Mouse (Mus musculus) left cerebral cortex, postnatal 10 days (tissue): ENCODE data around the gene Fam189b. TPM values are rescaled to one million over a fixed set of nuclear protein-coding genes. Genes with fewer than 3 reads are reported as not detected.
"Not testable (repeated sequence)": the region's sequence is repeated elsewhere in the genome, so short reads cannot be mapped to it uniquely, and the experiment has no call there.

Experiments
- DNase-seq, 2 experiments: peaks; one replicate each; pipeline ENCODE4 v3.0.0; 2021 to 2022; ENCODE audit warnings: low spot score in 2 of 2, mixed read lengths in 1 of 2; ENCODE audit errors: extremely low spot score in 1 of 2
- intact Hi-C: fragments of 180-260 bp; cut with DNase I; formaldehyde crosslinking; loops from one replicate; pipeline ENCODE4 v1.15.1; 2025
- total RNA-seq, 2 experiments: library from RNA; stranded (reverse); gene quantifications; 2 replicates each; pipeline ENCODE4 v1.2.3; 2021

Gene Fam189b
- total RNA-seq, 2 experiments from 2014 or later, result 59.6 to 66.2 TPM

DNA sequence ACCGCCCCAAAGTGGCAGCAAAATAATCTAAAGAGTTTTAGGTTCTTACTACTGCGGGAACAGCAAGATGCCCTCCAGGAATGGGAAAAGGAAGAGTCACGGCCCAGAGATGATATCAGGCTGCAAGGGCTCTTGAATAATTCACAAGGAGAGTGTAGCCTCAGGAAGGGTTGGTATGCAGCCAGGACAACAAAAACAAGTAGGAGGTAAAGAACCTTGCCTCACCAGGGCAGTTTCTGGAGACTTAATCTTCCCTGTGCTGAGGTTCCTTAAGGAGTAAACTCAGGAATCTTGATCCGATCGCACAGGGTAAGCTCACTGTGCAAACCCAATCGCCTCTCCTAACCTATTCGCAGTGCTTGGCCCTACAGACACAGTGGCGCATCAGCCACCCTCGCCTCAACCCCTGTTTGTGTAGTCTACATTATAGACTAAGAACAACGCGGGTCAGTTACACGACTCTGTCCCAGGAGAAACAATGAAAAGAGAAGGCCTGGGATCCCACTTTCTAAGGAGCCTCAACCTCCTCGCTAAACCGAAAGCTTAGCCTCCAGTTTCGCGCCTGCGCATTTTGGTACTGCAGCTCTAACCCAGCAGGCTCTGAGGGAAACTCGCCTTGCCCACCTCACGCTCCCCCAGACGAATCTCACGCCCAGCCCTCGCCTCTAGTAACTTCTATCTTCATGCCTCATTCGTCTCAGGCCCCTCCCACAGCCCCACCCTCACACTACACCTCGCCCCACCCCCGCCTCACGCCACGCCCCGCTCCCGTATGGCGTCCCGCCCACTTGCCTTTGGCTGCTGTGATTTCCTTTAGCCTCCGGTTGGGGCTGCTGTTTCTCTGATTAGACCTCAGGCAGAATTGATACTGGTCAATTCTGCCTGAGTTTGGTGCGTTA lies 13.3 kb downstream of the Fam189b start:
- intact Hi-C loops, result no loop called here

DNA sequence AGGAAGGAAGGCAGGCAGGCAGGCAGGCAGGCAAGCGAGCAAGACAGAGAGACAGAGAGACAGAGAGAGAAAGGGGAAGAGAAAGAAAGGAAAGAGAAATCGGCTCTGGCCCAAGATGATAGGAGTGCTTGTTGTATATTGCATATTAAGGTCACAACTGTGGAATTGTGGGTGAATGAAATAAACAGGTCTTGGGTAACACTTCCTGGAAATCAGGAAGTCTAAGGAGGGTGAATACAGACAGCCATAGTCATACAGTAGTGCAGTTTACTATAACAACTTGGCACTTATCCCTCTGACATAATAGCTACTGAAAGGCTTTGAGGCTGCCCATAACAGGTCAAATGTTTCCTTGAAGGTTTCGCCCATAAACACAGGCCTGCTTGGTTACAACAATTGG lies 16.9 kb downstream of the Fam189b start:
- no peak for DNase-seq
- intact Hi-C loops, result no loop called here

More for the DNA sequence above, 13.3 kb downstream of the Fam189b start:
- DNase-seq, result peak; percentile 75 to 92

DNA sequence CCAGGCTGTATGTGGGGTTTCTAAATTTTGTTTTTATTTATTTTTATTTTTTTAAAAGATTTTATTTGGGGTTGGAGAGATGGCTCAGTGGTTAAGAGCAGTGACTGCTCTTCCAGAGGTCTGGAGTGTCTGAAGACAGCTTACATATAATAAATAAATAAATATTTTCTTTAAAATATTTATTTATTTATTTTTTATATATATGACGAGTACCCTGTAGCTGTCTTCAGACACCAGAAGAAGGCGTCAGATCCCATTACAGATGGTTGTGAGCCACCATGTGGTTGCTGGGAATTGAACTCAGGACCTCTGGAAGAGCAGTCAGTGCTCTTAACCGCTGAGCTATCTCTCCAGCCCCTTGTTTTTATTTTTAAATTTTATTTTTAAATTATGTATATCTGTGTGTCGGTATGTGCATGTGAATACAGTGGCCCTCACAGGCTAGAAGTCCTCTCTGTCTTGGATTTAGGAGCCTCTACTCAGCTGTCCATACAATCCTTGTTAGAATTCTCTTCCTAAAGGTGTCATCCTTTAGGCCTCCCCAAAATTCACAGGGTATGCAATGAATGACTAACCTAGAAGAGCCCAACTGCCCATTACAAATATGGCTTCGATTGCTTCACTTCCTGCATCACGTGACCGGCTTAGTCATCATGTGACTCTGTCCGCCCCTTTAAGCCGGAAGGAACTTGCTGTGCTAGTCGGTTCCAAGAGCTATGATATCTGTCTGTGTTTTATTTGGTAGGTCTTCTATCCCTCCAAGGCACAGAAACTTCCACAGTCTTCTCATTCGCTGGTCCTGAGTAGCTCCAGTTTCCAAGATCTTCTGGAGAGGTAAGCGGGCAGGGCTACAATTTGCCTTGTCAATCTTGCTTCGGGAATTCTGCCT lies 19.6 kb downstream of the Fam189b start, which contains the start of gene Gba:
Gba (plus strand) TSS at position 676 of the 889 bp plus-strand sequence.
- intact Hi-C loops, result no loop called here
- DNase-seq, result peak; percentile 85 to 87

DNA sequence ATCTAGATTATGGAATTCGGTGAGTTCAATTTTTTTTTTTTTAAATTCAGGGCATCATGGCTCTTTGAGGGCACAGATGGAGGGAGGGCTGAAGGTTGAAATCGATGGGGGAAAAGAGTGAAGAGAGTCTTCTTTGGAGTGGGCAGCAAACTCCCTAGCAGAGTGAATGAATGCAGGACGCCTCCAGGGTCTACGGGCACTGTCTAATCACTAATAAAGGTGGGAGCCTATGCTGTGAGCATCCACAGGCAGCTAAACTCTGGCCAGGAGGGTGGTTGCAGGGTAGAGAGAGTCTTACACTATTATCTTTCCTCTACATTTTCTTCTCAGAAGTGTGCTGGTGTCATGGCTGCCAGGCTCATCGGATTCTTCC lies 20.2 kb downstream of the Fam189b start:
- intact Hi-C loops, result no loop called here
- DNase-seq, result no peak

DNA sequence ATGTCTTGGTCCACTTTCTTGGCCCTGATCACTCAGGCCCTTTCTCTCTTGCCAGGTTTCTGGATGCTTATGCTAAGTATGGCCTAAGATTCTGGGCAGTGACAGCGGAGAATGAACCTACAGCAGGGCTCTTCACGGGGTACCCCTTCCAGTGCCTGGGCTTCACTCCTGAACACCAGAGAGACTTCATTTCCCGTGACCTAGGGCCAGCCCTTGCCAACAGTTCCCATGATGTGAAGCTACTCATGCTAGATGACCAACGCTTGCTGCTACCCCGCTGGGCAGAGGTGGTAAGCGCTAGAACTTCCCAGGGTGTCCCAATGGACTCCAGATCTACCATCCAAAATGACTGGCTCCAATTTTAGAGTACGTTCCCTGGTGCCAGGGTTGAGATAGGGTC lies 23.1 kb downstream of the Fam189b start:
- no peak for DNase-seq
- intact Hi-C loops, result no loop called here

DNA sequence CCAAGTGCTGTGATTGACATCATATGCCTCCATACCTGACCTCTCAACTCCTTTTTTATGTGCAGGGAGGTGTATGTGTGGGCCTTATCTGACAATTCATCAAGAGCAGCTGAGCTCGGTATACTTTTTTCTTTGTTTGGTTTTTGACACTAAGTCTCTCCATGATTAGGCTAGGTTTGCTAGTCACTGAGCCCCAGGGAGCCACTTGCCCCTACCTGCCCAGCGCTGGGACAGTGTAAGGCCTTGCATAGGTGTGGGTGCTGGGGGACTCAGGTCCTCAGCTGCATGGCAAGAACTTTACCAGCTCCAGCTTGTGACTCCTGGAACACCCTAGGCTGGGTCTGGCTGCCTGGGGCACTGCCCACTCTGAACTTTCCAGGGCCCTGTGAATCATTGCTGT lies 23.8 kb downstream of the Fam189b start:
- intact Hi-C loops, result no loop called here
- no peak for DNase-seq

GRCm38 (mm10) chr3:89208075-89208657 lies 25.2 kb downstream of the Fam189b start:
- intact Hi-C loops, result no loop called here
- no peak for DNase-seq

DNA sequence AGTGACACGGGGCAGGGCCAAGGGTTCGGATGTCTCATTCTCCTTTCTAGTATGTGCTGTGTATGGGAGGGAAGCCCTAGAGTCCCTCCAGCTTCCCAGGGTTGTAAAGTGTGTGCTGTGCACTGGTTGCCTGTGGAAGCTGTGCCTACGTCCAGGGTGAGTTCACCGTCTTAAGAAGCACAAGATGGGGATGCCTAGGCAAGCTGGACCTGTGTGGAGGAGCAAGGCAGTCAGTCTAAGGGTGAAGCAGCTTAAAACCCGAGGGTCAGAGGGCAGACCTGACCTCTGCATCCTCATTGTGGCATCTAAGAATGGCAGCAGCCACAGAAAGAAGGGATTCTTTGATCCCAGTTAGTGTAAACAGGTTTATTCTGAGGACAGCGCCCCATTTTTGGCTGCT lies 25.8 kb downstream of the Fam189b start:
- intact Hi-C loops, result no loop called here
- no peak for DNase-seq

- DNase-seq, result no peak
- intact Hi-C loops, result no loop called here
These were observed 26.8 kb downstream of the Fam189b start for GRCm38 (mm10) chr3:89209731-89210130.

DNA sequence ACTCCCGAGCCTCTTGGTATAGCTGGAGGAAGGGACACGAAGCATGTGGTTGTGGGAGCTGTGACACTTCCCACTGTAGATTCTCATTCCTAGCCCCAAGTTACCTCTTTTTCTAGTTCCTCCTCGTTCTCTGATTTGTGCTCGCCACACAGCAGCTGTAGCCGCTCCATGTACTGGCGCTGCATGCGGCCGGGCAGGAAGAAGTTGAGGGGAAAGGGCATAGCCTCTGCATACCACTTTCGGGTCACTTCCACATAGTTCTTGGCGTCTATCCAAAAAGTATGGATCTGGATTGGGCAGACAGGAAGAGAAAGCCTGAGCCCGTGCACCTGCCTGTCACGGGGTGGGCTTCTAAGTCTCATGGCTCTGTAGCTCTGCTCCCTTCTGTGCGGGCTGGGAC lies 27.2 kb downstream of the Fam189b start:
- intact Hi-C loops, result no loop called here
- DNase-seq, result peak in 1 of 2 experiments; percentile 31

- intact Hi-C loops, result no loop called here
- peak in 1 of 2 experiments; percentile 76 for DNase-seq
These were observed 27.8 kb downstream of the Fam189b start for GRCm38 (mm10) chr3:89210731-89211130.

DNA sequence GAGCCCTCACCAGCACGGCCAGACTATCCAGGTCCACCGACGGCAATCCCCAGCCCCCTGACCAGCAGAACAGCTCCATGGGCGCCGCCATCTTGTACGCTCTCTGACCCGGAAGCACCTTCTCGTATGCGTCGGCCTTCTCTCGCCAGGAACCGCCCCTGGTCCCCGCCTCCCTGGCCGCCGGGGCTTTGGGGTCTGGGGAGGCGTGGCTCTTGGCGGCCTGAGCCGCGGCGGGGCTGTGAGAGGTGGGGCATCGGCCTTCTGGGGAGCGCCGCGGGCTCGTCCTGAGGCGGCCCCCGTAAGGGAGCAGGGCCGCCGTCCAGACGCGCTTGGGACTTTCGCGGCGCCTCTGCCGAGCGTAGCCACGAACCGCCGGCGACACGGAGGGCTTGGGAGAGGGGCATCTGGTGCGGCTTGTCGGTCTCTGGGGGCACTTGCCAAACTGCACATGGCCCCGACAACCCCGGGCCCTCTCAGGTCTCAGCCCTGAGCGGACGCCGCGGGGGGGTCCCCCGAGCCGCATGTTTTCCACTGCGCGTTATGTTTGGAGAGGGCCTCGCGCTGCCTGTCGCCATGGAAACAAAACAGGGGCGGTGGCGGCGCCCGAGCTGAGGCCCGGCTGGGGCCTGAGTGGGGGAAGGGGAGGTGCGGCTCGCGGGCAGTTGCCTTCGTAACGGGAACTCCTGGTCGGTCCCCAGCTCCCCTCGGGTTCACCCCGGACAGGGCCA lies 31.0 kb downstream of the Fam189b start:
- DNase-seq, result peak; percentile 91 to 95
- intact Hi-C loops, result no loop called here

GRCm38 (mm10) chr3:89214681-89215411 lies 31.9 kb downstream of the Fam189b start, which contains the start of gene Thbs3:
TSS of gene Thbs3 (plus strand) at chr3:89215180.
- peak in 1 of 2 experiments; percentile 63 for DNase-seq
- intact Hi-C loops, result no loop called here

DNA sequence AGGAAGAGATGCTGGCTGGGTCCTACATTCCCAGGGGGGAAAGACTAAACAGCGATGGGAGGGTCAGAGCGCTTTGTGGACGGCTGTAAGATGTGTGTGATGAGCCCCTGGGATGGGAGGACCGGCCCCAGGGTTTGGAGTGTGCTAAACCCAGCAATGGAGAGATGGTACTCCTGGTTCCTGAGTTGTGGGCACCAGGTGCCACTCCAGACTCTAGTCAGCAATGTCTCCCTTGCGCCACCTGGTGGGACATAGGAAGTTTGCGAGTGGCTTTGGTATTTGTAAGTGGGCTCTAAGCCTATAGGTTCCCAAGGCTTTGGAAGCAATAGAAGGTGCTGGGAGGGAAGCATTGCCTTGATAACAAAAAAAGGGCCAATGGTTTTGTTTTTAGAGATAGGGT lies 32.9 kb downstream of the Fam189b start:
- DNase-seq, result peak; percentile 84
- intact Hi-C loops, result no loop called here

DNA sequence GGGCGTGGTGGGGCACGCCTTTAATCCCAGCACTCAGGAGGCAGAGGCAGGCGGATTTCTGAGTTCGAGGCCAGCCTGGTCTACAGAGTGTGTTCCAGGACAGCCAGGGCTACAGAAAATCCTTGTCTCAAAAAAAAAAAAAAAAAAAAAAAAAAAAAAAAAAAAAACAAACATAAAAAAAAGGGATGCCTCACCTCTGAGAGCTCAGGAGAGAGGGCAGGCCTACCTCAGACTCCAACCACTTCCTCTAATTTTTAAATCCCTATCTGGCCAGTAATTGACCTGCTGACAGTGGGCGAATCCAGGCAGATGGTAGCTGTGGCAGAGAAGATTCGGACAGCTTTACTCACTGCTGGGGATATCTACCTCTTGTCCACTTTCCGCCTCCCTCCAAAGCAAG lies 33.5 kb downstream of the Fam189b start:
- DNase-seq, intact Hi-C loops: not testable (repeated sequence)

GRCm38 (mm10) chr3:89218271-89218670 lies 35.3 kb downstream of the Fam189b start:
- no peak for DNase-seq
- intact Hi-C loops, result no loop called here

DNA sequence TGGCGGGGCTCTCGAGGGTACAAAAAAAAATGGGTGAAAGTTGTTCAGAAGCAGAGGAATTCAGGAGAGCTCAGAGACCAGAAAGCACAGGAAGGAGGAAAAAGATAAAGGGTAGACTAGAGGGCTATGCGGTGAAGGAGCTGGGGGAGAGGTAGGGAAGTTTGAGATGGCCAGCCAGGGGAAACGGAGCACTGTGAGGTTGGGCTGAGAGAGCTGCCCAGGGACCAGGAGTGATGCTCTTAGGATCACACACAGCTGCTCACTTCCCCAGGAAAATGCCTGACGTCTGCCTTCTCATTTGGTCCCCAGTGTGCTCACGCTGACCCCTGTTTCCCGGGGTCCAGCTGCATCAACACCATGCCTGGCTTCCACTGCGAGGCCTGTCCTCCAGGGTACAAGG lies 36.6 kb downstream of the Fam189b start:
- intact Hi-C loops, result no loop called here
- DNase-seq, result no peak

DNA sequence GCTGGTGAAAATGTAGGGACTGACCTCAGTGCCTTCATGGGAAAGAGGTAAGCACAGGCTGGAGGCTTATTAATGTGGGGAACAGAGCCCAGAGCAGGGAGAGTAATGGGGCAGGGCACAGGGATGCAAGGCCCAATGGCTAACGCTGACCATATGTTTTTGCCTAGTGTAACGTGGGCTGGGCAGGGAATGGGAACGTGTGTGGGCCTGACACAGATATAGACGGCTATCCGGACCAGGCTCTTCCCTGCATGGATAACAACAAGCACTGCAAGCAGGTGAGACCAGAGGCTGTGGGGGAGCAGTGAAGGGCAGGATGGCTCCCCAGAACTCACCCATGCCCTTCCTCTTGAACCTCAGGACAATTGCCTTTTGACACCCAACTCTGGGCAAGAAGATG lies 38.2 kb downstream of the Fam189b start:
- no peak for DNase-seq
- intact Hi-C loops, result no loop called here
